Mouse (Mus musculus) c-Kit-positive CD71-positive TER-119-negative erythroid progenitor cells, embryonic 14.5 days (primary cell): ENCODE results near the gene Rrp1.
"Not testable (repeated sequence)": the region's sequence is repeated elsewhere in the genome, so short reads cannot be mapped to it uniquely, and the experiment has no call there.

ENCODE experiments used
- DNase-seq: peaks from one replicate; pipeline ENCODE4 v3.0.0-alpha.2; 2013; ENCODE audit warnings: low read depth

The Rrp1 gene

DNA sequence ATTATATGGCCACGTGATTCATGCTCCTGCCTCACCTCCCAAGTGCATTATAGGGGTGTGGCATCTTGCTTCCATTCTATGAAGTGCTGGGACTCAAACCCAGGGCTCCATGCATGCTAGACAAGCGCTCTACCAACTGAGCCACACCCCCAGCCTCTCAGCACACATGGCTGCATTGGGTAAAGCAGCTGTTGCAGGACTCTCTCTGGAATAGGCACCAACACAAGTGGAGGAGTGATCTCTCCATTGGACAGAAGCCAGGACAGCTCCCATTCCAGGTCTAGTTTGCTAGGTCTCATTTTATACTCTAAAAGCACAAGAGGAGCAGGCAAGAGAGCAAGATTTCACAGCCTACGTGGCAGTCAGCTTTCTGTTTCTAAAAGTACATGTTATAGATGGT is 29.3 kb downstream of the Rrp1 start:
- no peak for DNase-seq

DNA sequence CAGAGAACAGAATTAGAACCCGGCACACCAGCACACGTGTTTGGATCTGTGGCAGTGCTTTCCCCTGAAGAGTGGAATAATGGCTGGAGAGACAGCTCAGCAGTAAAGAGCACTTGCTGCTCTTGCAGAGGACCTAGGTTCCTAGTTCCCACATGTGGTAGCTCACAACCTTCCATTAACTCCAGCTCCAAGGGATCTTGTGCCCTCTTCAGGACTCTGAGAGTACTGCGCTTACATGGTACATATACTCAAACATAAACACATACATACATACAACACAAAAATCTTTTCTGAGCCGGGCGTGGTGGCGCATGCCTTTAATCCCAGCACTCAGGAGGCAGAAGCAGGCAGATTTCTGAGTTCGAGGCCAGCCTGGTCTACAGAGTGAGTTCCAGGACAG is 34.3 kb downstream of the Rrp1 start:
- DNase-seq, result no peak

DNA sequence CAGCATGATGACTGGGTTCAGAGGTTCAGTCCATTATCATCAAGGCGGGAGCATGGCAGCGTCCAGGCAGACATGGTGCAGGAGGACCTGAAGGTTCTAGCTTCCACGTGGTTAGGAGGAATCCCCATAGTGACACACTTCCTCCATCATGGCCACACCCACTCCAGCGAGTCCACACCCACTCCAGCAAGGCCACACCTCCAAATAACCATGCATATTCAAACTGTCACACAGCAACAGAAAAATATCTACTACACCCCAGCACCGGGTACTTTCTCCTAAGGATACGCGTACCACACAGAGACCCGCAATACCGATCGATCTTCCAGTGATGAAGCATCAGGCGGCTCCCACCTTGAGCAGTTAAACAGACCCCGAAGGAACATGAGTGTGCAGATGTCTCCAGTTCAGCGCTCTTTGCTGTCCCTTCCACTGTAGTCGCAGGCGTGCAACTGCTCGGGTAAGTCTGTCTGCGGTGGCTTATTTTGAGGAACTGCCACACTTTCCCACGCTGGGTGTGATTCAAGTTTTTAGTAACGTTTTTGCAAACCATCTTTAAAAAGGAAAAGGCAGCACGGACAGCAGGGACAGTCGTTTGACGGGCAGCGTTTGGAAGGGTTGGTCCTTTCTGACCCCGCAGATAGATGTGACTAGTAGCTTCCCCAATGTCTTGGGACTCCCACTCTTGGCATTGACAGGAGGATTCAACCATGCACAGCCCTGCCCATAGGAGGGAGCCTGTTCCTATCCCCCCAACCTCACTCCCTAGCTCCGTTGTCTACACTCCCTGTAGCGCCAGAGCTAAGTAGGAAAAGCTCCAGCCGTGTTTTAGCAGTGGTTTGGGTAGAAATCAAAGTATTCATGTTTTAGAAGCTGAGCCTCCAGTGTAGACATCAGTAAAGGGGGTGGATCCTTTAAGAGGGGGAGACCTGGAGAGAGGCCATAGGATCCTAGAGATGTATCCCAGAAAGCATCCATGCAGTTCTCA is 39.9 kb downstream of the Rrp1 start:
- no peak for DNase-seq

DNA sequence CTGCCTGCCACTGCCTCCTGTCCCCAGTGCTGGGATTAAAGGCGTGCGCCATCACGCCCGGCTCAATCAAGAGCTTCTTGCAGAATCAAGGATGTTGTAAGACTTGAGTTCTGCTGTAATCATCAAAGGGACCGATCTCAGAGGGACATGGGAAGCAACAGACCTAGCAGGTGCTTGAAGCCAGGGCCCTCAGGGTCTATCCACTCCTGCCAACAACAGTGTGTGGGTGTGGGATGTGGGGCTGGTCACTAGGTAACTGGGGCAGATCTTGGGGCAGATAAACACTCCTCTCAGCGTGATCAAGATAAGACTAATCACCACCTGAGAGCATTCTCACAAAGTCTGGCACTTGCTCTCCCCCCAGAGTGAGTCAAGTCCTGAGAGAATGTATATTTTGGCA is 41.1 kb downstream of the Rrp1 start:
- DNase-seq, result no peak

DNA sequence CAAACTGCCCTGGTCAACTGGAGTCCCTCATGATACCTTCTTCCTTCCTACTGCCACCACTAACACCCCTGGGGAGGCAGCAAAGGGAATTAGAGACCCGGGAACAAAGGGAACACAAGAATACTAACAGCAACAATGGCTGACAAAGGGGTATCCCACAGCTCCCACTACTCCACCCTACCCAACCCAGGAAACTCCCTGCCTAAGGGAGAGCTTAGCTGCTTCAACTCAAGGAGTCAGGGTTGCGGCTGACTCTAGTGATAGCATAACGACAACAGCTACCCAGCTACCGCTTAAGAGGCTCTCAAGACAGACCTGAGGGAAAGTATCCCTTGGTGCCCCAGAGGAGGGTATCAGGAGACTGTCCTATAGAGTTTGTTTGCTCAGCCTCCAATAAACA is 45.3 kb downstream of the Rrp1 start:
- no peak for DNase-seq

DNA sequence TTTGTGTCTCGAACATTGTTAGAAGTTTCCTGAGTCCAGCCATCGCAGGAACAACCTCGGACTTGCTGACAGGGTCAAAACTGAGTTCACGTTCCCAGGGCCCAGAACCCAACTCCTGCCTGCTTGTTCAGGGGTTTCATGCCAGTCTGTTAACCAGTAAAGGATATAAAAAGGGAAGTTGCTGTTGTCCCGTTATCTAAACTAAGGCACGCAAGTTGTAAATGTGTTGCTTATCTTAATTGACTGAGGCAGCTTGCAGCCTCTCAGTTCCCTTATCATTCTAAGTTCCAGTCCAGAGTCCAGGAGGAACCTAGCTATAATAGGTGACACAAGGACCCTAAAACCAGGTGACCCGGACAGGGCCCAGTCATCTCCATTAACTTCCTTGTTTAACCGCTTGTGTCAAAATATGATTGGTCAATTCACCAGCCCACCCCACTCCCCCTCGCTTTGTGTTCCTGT is 46.0 kb downstream of the Rrp1 start:
- peak; percentile 67 for DNase-seq

DNA sequence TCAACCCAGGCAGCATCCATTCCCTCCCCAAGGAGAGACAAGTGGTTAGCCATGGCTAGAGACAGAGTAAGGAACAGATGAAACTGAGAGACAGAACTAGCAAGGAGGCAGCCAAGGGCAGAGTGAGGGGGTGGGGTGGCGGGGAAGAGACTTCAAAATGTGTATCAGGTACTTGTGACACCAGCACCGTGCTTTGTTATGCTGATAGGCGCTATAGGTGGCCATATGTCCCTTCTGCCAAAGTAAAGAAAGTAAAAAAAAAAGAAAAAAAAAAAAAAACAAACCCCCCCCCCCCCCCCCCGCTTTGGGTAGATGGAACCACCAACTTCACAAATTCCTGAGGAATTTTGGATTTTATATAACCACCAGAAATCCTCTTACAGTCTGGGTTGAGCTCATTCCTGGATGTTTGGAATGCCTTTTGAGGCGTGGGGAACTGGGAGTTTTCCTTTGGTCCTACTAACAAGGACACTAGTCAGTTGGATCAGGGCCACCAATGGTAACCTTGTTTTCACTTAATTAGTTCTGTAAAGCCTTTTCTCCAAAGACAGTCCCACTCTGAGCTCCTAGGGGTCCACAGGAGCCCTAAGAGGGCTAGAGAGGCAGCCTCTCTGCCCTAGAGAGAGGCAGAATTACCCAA is 46.5 kb downstream of the Rrp1 start:
- DNase-seq, result no peak

DNA sequence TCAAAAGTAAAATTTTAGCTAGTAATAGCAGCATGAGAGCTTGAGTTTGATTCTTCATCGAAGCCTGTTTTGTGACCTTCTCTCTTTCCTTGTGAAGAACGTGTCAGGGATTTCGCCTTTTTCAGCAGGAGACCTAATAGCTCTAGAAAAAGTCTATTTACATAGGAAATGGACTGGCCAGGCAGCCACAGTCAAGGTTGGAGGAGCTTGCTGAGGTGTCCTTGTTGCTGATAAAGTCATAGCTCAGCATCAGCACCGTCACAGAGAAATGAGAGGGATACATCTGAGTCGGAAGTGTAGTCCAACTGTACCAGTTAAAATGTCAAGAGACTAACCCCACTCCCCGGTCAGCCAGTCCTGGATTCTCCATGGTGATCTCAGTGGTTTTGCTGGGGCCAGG is 47.3 kb downstream of the Rrp1 start:
- no peak for DNase-seq

DNA sequence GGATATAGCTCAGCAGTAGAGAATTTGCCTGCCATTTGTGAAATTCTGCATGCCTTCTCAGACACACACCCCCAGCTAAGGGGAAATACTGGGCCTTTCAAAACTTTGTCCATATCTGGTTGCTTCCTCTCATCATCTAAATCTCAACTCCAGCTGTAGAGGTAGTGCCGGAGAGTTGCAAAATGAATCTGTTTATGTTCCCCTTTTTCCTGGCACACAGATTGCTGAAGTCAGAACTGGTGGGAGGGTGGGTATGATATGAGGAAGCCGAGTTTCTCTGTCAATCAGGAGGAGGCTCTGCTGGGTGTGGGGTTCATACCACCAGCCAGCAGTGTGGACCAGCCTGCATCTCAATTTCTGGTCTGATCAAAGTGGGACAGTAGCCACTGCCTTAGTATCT is 48.7 kb downstream of the Rrp1 start:
- no peak for DNase-seq

DNA sequence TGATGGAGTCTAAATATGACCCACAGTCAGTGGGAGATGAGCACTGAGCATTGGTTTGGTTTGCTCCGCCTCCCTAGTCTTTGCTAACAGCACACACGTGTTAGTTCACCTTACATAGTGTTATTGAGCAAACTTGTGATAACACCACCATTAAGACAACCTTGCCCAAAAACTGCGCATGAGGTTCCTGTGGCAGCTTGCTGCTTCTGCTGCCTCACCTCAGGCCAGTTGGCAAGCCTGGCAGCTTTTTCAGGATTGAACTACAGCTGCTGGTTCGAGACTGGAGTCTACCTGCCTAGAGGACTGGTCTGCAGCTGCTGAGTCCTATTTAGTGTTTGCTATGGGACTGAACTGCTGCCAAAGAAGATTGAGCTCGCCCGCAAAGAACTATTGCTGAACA is 49.5 kb downstream of the Rrp1 start:
- no peak for DNase-seq

DNA sequence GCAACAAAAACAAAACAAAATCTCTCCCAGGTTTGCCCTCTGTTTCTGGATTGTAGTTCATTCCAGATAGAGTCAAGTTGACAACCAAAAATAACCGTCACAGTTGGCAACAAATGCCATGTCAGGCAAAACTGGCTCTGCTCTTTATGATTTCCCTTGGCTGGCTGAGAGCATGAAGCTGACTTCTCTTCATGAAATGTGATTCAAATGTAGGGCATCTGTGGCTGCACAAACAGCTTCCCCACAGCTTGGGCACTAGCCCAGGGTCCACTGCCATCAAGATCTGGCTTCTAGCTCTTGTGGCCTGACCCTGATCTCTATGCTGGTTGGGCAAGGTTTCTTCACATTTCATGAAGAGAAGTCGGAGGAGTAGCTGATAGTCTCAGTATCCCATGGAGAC is 50.9 kb downstream of the Rrp1 start:
- DNase-seq, result no peak

DNA sequence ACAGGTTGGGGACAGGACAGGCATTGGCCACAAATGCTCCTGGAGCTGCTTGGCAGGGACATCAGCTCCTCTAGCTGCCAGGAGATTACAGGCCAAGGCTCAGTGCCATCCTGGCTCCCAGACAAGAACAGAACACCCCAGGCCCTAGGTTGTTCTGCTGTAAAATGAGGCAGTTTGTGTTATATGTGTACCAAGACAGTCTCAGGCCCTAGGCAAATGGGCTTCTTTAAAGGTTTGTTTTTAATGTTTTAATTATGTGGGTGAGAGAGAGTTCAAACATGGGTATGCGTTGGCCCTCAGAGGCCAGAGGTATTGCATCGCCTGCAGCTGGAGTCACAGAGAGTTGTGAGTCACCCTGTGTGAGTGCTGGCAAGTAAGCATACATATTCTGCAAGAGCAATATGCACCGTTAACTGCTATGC is 52.5 kb downstream of the Rrp1 start:
- DNase-seq, result no peak

DNA sequence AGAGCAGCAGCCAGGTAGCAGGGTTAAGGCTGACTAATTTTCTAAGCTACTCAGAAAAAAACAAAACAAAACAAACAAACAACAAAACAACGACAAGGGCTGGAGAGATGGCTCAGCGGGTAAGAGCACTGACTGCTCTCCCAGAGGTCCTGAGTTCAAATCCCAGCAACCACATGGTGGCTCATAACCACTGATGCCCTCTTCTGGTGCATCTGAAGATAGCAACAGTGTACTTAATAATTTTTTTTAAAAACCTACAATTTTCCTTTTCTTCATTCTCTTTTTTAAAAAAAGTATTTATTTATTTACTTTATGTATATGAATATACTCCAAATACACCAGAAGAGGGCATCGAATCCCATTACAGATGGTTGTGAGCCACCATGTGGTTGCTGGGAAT is 53.8 kb downstream of the Rrp1 start:
- not testable (repeated sequence) for DNase-seq

DNA sequence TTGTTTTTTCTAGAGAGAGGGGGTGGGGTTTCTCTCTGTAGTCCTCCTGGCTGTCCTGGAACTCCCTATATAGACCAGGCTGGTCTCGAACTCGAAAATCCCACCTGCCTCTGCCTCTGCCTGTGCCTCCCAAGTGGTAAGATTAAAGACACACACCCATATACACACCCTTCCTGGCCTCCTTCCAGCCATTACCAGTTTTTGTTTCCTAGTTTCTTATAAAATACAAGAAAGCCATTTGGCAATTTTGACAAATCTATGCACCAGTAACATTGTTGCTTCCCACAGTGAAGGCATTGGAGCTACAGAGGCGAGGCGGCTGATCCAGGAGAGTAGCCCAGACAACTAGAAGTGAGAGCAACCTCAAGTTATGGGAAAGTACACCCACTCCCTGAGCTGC is 54.6 kb downstream of the Rrp1 start:
- DNase-seq, result no peak

DNA sequence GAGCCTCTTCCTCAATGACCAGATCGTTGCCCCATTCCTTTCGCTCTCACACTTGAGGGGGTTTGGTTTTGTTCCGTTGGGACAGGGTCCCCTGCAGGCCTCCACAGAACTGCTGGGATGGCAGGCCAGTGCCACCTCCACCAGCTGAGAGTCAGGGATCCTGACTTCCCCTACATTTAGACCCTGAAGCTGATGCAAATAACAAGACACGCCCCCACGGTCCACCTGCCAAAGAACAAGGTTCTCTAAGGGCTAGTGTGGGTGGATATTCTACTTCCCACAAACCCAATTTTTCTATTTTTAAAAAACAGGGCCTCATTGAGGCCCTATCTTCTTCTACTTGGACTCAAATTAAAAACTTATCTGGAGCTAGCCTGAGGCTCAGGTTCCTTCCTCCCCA is 55.1 kb downstream of the Rrp1 start:
- no peak for DNase-seq

DNA sequence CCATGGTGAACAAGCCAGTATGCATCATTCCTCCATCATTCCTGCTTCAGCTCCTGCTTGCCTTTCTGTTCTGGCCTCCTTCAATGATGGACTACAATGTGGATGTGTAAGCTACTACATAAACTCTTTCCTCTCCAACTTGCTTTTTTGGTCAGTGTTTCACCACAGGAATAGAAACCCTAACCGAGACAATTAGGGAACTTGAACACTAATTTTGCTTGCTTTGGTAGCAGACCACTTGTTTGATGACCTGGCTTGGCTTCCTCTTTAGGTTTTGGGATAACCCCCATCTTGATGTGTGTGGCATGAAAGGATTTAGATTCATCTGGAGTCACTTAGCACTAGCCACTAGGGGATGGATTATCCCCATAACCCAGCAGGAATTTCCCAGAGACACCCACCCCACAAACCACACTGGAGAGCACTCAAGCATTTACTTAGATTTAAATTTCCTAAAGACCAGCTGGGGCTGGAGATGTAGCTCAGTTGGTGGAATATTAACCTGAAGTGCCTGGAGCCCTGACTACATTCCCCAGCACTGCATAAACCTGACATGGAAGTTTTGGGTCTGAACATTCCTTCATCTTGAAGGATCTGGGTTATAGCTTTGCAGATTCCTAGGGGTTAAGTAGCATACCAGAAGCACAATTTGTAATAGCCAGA is 56.8 kb downstream of the Rrp1 start:
- no peak for DNase-seq

DNA sequence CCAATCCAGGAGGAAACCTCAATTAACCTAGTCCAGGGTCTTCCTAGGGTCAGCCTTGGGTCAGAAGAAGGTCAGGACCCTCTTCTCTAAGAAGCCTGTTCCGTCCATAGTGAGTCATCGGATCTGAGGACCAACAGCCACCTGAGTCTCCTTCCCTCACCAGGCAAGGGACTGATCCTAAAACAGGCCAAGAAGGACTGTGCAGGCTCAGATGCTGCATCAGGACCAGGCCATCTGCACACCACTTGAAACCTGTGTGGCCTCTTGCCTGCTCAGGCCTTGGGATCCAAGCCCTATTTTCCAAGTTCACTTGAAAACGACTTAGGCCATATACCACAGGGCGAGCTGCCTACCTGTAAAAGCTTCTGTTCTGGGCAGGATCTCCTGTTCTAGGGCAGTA is 59.6 kb downstream of the Rrp1 start:
- no peak for DNase-seq

DNA sequence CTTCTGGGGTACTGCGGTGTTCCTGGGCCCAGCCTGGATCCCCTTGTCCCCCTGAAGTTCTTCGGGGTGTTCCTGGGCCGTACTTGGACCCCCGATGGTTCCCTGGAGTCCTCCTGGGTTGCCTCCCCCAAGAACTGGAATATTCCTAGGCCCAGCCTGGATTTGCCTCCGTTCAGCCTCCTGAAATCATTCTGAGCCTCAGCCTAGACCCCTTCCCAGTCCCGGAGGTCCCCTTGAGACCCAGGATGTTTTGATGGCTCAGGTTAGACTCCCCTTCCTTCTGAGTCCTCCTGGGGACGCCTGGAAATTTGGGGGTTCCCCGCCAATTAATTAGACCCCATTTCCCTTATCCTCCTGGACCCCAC is 60.2 kb downstream of the Rrp1 start:
- DNase-seq, result no peak

DNA sequence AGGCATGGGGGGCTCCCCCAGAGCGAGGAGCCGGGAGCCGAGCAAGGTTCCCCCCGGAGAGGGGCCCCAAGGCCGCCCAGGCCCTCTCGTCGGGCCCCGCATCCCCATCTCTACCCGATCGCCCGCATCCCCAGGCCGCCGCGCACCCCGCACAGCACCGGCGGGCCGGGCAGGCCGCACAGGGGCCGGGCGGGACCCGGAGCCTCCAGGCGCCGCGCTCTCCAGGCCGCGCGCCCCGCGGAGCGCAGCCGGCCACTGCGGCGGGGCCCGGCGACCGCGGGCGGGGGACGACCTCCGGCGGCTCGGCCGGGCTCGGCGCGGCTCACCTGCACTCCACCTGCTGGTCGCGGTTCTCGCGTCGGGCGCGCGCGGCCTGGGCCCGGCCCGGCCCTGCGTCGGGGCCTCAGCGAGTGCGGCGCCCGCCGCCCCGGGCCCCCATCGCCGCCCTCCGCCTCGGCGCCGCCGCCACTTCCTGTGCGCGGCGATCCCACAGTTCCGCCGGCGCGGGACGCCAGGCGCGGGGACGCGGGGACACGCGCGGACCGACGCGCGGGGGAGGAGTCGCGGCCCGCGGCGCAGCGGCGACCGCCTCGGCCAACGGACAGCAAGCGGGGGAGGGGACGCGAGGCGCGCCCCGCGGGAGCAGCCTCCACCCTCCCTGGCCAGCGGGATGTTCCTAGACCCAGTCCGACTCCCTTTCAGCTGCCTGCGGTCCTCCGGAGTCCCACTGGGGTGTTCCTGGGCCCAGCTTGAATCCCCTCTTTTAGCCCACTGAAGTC is 60.8 kb downstream of the Rrp1 start, which contains the start of gene Agpat3:
Gene Agpat3, minus strand, starts transcription at position 603 of the 779 bp plus-strand sequence.
- no peak for DNase-seq

DNA sequence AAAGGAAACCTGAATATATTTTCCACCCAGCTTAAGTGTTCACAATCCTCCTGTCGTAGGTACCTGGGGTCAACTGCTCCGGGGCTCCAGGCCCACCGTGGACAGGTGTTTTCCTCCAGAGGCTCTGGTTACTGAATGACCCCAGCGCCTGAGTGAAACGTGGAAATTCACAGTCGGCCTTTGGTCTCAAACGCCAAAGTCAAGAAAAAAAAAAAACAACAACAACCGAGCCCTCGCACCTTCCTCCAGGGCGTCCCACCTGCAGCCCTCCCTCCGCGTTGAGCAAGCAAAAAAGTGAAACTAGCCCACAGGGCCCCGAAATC is 61.3 kb downstream of the Rrp1 start:
- DNase-seq, result no peak

DNA sequence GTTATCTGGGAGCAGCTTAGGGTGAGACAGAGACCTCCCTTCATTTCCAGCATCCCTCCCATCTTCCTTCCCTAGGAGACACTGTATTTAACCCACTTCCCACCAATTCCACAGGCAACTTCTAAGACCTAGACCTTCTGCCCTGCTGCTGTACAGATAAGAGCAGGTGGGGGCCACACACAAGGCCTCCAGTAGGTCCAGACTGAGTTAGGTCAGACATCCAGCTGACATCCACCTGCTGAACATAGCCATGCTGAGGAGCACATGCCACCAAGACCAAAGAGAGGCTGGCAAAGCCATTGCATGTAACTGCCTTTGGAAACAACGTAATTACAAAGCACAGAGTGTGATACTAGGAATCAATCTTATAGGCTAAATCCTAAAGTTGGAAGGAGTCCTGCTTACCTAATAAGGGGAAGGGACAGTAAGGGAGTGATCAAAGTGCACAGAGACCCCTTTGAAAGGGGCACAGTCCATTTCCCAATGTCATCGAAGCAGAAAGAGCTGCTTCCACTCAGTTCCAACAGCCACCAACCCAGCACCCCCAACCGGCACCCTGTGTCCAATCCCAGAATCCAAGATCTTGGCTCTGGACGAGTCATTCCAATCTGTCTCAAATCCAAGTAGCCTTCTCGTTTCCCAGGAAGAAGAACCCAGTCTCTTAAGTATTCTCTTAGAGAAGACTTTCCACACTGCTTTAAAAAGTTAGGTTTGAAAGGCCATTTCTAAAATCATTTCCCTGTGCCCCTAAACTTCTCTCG is 61.9 kb downstream of the Rrp1 start:
- DNase-seq, result no peak
